Mouse (Mus musculus) olfactory bulb, adult 2 months (tissue): ENCODE measurements around the gene Slc51b.

Experiments
- CTCF ChIP-seq: fragments of 200-500 bp; IDR thresholded peaks from 2 replicates; pipeline ENCODE4 v1.5.1; 2012; ENCODE audit warnings: low read depth, mild to moderate bottlenecking, low read length, moderate library complexity; ENCODE audit not compliant: insufficient read depth
- POLR2A ChIP-seq: fragments of 200-500 bp; IDR thresholded peaks from 2 replicates; pipeline ENCODE4 v1.6.1; 2012; ENCODE audit warnings: mild to moderate bottlenecking, low read depth, low read length, moderate library complexity; ENCODE audit not compliant: insufficient read depth

DNA sequence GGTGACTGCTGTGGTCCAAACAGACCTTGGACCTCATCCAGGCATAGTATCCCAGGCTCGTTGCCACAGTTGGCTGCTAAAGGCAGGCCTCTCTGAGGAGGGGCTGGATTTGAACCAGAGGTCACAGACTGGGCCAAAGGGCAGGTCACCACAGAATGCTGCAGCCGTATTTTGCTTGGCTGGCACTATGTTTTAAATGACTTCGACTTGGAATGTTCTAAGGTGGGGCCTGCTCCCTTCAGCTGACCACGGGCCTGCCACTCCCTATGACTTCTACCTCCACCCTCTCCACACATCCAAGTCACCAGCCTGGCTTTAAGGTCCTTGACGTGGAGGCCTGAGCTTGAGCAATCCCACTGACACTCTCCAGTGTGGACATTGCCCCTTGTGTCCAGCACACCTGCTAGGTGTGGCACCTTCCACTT, 13.9 kb downstream of the Slc51b start:
- TF ChIP-seq CTCF, result no peak
- no peak for TF ChIP-seq POLR2A
